ENCODE assay signal across 8 mouse cellular contexts in the genomic region with DNA sequence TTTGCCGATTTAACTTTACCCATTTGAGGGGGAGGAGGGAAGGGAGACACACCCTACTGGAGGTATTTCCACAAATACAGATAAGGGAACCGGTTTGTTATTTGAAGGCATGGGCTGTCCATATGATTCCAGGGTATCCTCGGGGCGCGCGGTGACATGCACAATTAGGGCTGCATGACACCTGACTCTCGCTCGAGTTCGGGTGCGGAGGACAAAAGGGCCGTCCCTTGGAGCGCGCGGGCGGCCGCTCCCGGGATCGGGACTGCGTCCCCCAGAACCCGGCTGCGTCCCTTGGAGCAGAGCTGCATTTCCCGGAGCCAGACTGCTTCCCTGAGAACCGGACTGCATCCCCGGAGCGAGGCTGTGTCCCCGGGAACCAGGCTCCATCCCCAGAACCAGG.
DNase-seq lines count a peak whose midpoint lies in the region; ATAC-seq lines count a peak whose summit lies in the region.

No protein-coding gene starts in this region.

- peak overlapping the region; percentile 80 for H3K4me2 ChIP-seq in heart, embryonic 12.5 days
- H3K4me2 ChIP-seq in hindbrain, embryonic 15.5 days: peak overlapping the region; percentile 79

- no peaks in the 10 kb centered on the region for H3K27me3 ChIP-seq in heart, embryonic 12.5 days (replicated peaks)
- H3K27me3 ChIP-seq in hindbrain, embryonic 15.5 days: no peaks in the 10 kb centered on the region

- H3K9ac ChIP-seq in heart, embryonic 12.5 days: peak overlapping the region; percentile 88
- H3K9ac ChIP-seq in hindbrain, embryonic 15.5 days: peak overlapping the region; percentile 86

- peaks cover 29% of the 10 kb centered on the region for H3K4me1 ChIP-seq in heart, embryonic 12.5 days (replicated peaks)
- peaks cover 28% of the 10 kb centered on the region for H3K4me1 ChIP-seq in hindbrain, embryonic 15.5 days (replicated peaks)

- H3K9me3 ChIP-seq in heart, embryonic 12.5 days (replicated peaks): no peaks in the 10 kb centered on the region
- H3K9me3 ChIP-seq in hindbrain, embryonic 15.5 days: no peaks in the 10 kb centered on the region

- H3K27ac ChIP-seq in heart, embryonic 12.5 days (ENCODE audit: poor library complexity, severe bottlenecking): peak overlapping the region; percentile 98
- H3K27ac ChIP-seq in hindbrain, embryonic 15.5 days (replicated peaks): peak overlapping the region; percentile 95
- no peak overlapping the region for H3K27ac ChIP-seq in macrophage

- H3K4me3 ChIP-seq in heart, embryonic 12.5 days: peak overlapping the region; percentile 86
- peak overlapping the region; percentile 61 for H3K4me3 ChIP-seq in hindbrain, embryonic 15.5 days
- H3K4me3 ChIP-seq in macrophage (ENCODE audit: inconsistent target): peak overlapping the region; percentile 15; the same call in 1 of the 2 replicates

- 0% methylated on average over 26 of the region's 26 CpGs for WGBS in heart, embryonic 12.5 days
- WGBS in hindbrain, embryonic 15.5 days: 0% methylated on average over 26 of the region's 26 CpGs
- 5% methylated on average over 26 of the region's 26 CpGs for WGBS in macrophage (ENCODE audit: missing documents)

- DNase-seq in heart, adult 11 months: no peak
- DNase-seq in CD4-positive helper T cell, adult 2 months (ENCODE audit: low read depth, low spot score): peak; percentile 32
- DNase-seq in embryo, embryonic 10.5 days (ENCODE audit: low spot score): peak; percentile 72
- no peak for DNase-seq in retina, postnatal 1 day
- no peak for DNase-seq in adrenal gland, postnatal 14 days

- ATAC-seq in heart, embryonic 12.5 days (ENCODE audit: insufficient number of reproducible peaks, low FRiP score): peak; percentile 64
- ATAC-seq in hindbrain, embryonic 15.5 days (ENCODE audit: low FRiP score, low read depth): no peak; the same call in 1 of the 2 replicates

- H3K36me3 ChIP-seq in heart, embryonic 12.5 days: peaks cover 11% of the 10 kb centered on the region
- no peaks in the 10 kb centered on the region for H3K36me3 ChIP-seq in hindbrain, embryonic 15.5 days
- H3K36me3 ChIP-seq in macrophage (ENCODE audit: inconsistent target): no peaks in the 10 kb centered on the region

- no peaks in the 10 kb centered on the region for H3K79me2 ChIP-seq in macrophage (ENCODE audit: inconsistent target)

Comparison
In these comparisons a context has a peak if more than half of its experiments do, and no peak if none do; other contexts are left out.
1. H3K4me3 ChIP-seq: peak in every context shown above with its lines; median percentile 86 in heart, embryonic 12.5 days; 61 in hindbrain, embryonic 15.5 days; 15 in macrophage.
2. DNase-seq: peak in CD4-positive helper T cell, adult 2 months (single experiment) and embryo, embryonic 10.5 days (single experiment); none in heart, adult 11 months (single experiment), retina, postnatal 1 day (single experiment) and adrenal gland, postnatal 14 days (single experiment).